Mouse (Mus musculus): ENCODE data around the gene 1700020D05Rik. TPM values are rescaled to one million over a fixed set of nuclear protein-coding genes. Genes with fewer than 3 reads are reported as not detected.
"Not testable (repeated sequence)": the region's sequence is repeated elsewhere in the genome, so short reads cannot be mapped to it uniquely, and the experiment has no call there.

1700020D05Rik gene
- polyA plus RNA-seq, 1 experiment from 2014 or later, result not detected

DNA sequence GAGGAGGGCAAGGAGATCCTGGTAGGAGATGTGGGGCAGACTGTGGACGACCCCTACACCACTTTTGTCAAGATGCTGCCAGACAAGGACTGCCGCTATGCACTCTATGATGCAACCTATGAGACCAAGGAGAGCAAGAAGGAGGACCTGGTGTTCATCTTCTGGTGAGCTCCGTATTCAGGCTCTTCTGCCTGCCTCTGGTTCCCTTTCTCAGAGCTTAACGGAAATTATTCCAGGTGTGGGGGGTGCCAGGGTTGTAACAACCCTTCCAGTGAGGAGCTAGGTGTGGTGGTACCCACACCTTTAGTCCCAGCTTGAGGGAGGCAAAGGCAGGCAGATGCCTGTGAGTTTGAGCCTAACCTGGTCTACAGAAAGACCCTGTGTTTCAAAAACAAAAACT lies 10.9 kb downstream of the 1700020D05Rik start:
- Histone ChIP-seq H3K4me1 (replicated peaks) (peaks cover 39% of the 10 kb centered on the region), H3K36me3 (peaks cover 55% of the 10 kb centered on the region), H3K27me3 (no peaks in the 10 kb centered on the region), H3K9me3 (no peaks in the 10 kb centered on the region), H3K4me2 (peak overlapping the region; percentile 87), H3K9ac (no peak overlapping the region), H3K4me3 (peak overlapping the region; percentile 99), H3K27ac (replicated peaks) (no peak overlapping the region)
- no peak for ATAC-seq (ENCODE audit: low read depth)
- 81% methylated on average over 4 of the region's 4 CpGs for WGBS

DNA sequence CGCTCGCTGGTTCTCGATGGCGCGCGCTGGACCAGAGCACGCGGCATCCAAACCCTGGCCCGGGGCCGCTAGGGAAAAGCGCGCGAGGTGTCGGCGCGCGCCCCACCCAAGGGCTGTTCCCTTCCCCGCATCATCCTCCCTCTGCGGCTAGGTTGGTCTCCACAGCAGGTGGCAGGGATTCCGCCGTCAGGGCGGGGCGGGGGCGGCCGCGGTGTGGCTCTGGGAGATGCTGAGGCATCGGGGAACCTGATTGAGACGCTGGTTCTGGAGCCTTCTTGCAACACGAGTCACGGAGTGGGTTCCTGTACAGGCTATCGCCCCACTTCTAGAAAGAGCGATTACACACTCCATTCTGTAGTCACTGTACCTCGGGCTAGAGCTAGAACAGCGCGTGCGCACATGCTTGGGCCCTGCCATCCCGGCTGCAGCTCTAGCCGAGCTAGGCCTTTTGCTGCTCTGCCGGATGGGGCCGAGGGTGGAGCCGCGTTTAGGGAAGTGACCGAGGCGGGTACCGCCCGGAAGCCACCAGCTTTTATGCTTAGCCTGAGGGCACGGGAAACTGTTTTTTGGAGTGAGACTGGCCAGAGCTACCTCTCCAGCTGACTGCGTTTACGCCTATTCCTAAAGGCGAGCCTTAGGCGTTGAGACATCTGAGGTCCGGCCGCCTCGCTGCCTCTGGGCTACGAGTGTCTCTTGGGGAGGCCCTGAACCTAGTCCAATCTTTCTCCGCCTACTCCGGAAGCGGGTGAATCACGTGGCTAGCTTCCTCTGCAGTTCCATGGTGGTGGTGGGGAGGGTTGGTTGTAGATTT lies 12.5 kb downstream of the 1700020D05Rik start:
- peak; percentile 29 for ATAC-seq (ENCODE audit: low read depth)
- under 1% methylated on average over 58 of the region's 59 CpGs for WGBS
- peak overlapping the region; percentile 87 for H3K4me2 ChIP-seq
- H3K27me3 ChIP-seq, result no peaks in the 10 kb centered on the region
- peaks cover 45% of the 10 kb centered on the region for H3K36me3 ChIP-seq
- peak overlapping the region; percentile 99 for H3K4me3 ChIP-seq
- H3K27ac ChIP-seq (replicated peaks), result peak overlapping the region; percentile 99
- H3K9me3 ChIP-seq, result no peaks in the 10 kb centered on the region
- peak overlapping the region; percentile 98 for H3K9ac ChIP-seq
- H3K4me1 ChIP-seq (replicated peaks), result peaks cover 55% of the 10 kb centered on the region

DNA sequence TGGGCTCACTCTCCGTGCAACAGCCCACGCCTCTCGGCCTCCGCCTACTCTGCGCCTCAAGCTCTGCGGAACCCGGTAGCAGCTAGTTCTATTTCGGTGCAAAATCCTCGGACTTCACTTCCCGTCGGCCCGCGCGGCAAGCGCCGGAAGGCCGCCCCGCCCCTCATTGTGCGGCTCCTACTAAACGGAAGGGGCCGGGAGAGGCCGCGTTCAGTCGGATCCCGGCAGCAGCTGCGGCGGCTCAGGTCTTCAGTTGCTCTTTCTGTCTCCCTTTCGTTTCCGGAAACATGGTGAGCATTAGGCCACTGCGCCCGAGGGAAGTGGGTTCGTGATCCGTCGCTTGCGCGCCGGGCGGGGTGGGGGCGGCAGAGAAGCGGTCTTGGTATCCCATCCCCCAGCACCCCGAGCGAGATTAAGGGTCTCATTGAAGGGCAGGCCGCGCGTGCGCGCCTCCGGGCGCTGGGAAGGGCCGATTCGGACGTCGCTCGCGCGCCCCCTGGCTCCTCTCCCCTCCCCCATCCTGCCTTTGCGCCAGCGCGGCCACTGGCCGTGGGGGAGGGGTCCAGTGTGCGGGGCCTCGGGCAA lies 13.2 kb downstream of the 1700020D05Rik start, which contains the start of gene Cfl1:
TSS of gene Cfl1 (plus strand) at position 143 of the 585 bp plus-strand sequence.
- Histone ChIP-seq H3K4me3 (peak within 1 kb of the TSS; percentile 99), H3K36me3 (peaks cover 45% of the 10 kb centered on the region), H3K27me3 (no peaks in the 10 kb centered on the region), H3K4me1 (replicated peaks) (peaks cover 56% of the 10 kb centered on the region), H3K4me2 (peak within 1 kb of the TSS; percentile 87), H3K9ac (peak within 1 kb of the TSS; percentile 98), H3K27ac (replicated peaks) (peak within 1 kb of the TSS; percentile 99), H3K9me3 (no peaks in the 10 kb centered on the region)
- under 1% methylated on average over 61 of the region's 62 CpGs for WGBS
- ATAC-seq (ENCODE audit: low read depth), result peak; percentile 68

DNA sequence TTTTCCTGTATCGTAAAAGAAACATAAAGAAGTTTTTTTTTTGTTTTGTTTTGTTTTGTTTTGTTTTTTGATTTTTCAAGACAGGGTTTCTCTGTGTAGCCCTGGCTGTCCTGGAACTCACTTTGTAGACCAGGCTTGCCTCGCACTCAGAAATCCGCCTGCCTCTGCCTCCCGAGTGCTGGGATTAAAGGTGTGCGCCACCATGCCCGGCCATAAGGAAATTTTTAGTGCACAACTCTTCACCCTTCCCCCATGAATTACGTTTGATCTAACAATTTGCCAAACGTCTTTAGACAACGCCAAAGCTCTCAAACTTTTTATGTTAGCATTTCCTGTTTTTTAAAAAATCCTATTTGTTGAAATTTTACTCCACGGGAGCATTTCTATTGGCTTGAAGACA lies 13.9 kb downstream of the 1700020D05Rik start:
- Histone ChIP-seq H3K4me2 (peak overlapping the region; percentile 87), H3K4me1 (replicated peaks) (peaks cover 56% of the 10 kb centered on the region), H3K36me3 (peaks cover 46% of the 10 kb centered on the region), H3K27ac (replicated peaks) (peak overlapping the region; percentile 99), H3K9ac (peak overlapping the region; percentile 98; the same call in 1 of the 2 replicates), H3K4me3 (peak overlapping the region; percentile 99)
- ATAC-seq (ENCODE audit: low read depth); H3K9me3 ChIP-seq; H3K27me3 ChIP-seq: not testable (repeated sequence)
- 57% methylated on average over 10 of the region's 10 CpGs for WGBS

DNA sequence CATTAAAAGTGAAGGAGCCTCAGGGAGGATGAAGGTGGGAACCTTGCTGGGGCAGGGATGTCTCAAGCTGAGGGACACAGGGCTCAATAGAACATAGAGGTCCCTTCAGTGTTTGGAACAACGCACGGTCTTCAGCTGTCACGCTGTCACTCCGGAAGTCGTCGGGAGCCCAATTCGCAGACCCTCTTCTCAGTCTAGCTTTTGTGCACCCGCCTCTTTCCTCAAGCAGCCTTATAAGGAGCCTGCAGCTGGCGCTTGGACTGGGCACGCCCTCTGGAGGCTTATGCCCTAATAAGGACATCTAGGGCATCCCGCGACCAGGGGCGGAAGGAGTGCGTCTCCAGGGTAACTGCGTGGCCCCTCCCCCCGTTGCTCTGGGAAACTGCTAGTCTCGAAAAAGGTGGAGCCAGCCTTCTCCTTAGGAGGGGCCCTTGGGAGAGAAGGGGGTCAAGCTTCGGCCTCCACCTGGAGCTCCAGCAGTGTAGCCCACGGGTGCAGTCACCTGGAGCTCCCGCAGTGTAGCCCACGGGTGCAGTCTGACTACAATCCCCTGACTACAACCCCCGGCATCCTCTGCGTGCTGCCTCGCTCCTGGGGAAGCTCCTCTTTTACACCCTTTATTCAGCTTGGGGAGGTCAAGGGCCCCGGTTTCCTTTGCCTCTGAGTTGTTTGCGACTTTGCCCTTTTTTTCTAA lies 14.6 kb downstream of the 1700020D05Rik start:
- Histone ChIP-seq H3K4me2 (peak overlapping the region; percentile 87), H3K9ac (peak overlapping the region; percentile 77), H3K36me3 (peaks cover 46% of the 10 kb centered on the region), H3K27me3 (no peaks in the 10 kb centered on the region), H3K9me3 (no peaks in the 10 kb centered on the region), H3K4me1 (replicated peaks) (peaks cover 54% of the 10 kb centered on the region), H3K27ac (replicated peaks) (peak overlapping the region; percentile 99), H3K4me3 (peak overlapping the region; percentile 55)
- under 1% methylated on average over 26 of the region's 26 CpGs for WGBS
- ATAC-seq (ENCODE audit: low read depth), result peak; percentile 79

DNA sequence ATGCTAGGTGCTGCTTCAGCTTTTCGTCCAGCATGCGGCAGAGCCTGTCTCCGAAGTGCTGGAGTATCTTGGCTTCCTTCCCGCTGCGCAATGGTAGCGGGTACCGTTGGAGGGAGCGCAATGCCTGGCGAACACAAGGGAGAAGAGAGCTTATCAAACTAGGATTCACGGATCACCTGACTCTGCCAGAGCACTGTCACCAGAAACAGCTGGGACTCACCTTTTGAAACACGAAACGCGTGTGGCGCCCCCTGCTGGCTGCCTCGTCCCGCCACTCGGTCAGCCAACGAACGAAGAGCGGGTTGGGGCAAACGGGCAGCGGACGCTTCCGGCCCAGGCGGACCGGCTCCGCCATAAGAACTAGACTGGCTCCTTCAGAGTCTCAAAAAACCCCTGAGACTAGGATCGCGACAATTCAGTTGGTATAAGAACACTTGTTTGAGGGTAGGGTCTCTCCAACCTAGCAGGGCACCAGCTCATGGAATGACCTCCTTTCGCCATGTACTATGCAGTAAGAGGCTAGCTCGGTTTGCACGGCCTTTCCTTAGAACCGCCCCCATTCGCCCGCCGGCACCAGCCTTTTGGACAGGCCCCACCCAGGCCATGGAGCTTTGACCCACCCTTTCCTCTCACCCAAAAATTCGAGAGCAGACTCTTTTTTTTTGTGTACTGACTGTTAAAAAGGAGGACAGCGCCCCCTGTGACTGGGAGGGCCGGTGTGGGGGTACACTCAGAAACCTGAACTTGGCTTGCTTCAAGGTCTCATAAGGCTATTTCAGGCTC lies 15.6 kb downstream of the 1700020D05Rik start, which contains the start of gene Mus81:
TSS of gene Mus81 (minus strand) at position 635 of the 783 bp plus-strand sequence.
- peak within 1 kb of the TSS; percentile 55 for H3K4me3 ChIP-seq
- peak within 1 kb of the TSS; percentile 87 for H3K4me2 ChIP-seq
- no peaks in the 10 kb centered on the region for H3K9me3 ChIP-seq
- peak; percentile 50 for ATAC-seq (ENCODE audit: low read depth)
- peak within 1 kb of the TSS; percentile 99 for H3K27ac ChIP-seq (replicated peaks)
- peaks cover 49% of the 10 kb centered on the region for H3K4me1 ChIP-seq (replicated peaks)
- H3K9ac ChIP-seq, result peak within 1 kb of the TSS; percentile 77
- H3K27me3 ChIP-seq, result no peaks in the 10 kb centered on the region
- H3K36me3 ChIP-seq, result peaks cover 46% of the 10 kb centered on the region
- WGBS, result under 1% methylated on average over 39 of the region's 39 CpGs

DNA sequence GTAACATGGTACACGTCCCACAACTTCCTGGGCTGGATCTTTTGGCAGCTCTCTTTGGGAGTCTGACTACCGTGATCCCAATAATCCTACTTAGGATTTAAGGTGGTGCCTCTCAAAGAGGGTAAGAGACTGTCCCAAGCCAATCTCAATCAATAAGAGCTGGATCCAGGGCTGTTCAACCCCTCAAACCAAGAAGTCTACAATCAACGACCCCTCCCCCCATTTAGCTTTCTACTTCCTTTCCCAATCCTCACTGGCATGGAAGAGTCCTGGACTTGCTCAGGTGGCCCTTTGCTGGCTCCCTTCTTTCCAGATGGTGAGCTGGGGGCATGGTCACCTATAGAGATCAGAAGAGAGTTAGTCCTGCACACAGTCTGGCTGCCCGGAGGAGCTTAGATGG lies 16.8 kb downstream of the 1700020D05Rik start:
- Histone ChIP-seq H3K9me3 (no peaks in the 10 kb centered on the region), H3K36me3 (peaks cover 48% of the 10 kb centered on the region), H3K4me1 (replicated peaks) (peaks cover 37% of the 10 kb centered on the region), H3K27ac (replicated peaks) (no peak overlapping the region), H3K27me3 (no peaks in the 10 kb centered on the region), H3K9ac (peak overlapping the region; percentile 77; the same call in 1 of the 2 replicates), H3K4me3 (peak overlapping the region; percentile 55; the same call in 1 of the 2 replicates), H3K4me2 (peak overlapping the region; percentile 87)
- WGBS, result 94% methylated on average over 4 of the region's 4 CpGs
- ATAC-seq (ENCODE audit: low read depth), result no peak

DNA sequence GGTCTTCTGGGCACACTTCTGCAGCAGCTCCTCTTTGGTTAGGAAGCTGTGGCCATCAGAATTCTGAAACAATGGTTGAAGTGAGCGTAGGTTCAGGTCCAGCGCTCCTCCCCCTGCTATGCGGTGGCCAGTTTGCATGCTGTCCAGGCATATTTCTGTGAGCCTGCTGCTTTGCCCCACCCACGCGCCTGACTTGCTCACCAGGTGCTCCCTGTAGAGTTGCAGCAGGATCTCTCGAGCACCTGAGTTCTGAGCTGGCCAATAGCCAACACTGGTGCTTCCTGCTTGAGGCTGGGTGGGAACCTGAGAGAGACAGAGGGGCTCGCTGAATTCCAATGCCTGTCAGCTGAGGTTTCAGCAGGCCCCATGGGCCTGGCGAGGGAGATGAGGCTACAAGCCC lies 17.3 kb downstream of the 1700020D05Rik start:
- H3K36me3 ChIP-seq, result peaks cover 53% of the 10 kb centered on the region
- WGBS, result 91% methylated on average over 8 of the region's 8 CpGs

DNA sequence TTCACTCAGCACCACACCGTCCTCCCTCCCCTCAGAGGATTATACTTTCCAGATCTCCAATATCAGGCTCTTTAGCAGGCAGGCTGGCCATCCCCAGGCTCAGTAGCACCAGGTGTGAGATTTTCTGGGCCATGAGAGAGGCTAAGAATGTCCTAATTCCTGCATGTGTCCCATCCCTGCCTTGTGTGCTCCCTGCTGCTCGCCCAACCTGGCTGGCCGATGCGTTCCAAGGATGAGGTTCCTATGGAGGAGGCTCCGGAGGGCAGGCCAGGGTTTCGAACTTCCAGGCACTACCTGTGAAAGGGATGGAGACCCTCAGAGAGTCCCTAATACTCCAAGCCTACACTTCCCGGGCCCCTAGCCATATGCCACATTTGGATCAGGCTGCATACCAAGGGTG lies 17.8 kb downstream of the 1700020D05Rik start:
- no peak overlapping the region for H3K4me2 ChIP-seq
- peaks cover 58% of the 10 kb centered on the region for H3K36me3 ChIP-seq
- WGBS, result 94% methylated on average over 7 of the region's 7 CpGs
- H3K9ac ChIP-seq, result no peak overlapping the region
- ATAC-seq (ENCODE audit: low read depth), result no peak
- H3K9me3 ChIP-seq, result no peaks in the 10 kb centered on the region
- peaks cover 35% of the 10 kb centered on the region for H3K4me1 ChIP-seq (replicated peaks)
- no peak overlapping the region for H3K4me3 ChIP-seq
- no peak overlapping the region for H3K27ac ChIP-seq (replicated peaks)
- H3K27me3 ChIP-seq, result no peaks in the 10 kb centered on the region

More for the DNA sequence above, 17.3 kb downstream of the 1700020D05Rik start:
- Histone ChIP-seq H3K27me3 (no peaks in the 10 kb centered on the region), H3K4me2 (no peak overlapping the region), H3K4me3 (no peak overlapping the region), H3K9me3 (no peaks in the 10 kb centered on the region), H3K4me1 (replicated peaks) (peaks cover 35% of the 10 kb centered on the region), H3K9ac (no peak overlapping the region), H3K27ac (replicated peaks) (no peak overlapping the region)
- no peak for ATAC-seq (ENCODE audit: low read depth)

DNA sequence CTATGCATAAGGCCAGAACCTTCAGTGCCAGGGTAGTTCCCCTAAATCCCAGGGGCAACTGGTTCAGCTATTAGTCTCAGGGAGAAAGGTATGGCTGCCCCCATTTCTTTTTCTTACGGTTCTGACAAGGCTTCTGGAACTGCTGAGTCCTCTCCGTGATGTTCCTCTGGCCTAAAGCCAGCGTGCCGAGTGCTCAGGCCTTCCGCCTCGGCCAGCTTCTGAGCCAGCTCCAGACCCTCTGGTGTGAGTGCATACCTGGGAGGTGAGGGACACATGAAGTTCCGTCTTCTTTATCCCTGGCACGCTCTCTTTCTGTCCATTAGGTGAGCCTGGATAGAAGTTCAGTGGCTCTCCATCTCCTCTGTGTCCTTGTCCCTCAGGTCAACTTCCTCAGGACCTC lies 18.2 kb downstream of the 1700020D05Rik start:
- no peak for ATAC-seq (ENCODE audit: low read depth)
- H3K4me1 ChIP-seq (replicated peaks), result peaks cover 35% of the 10 kb centered on the region
- peaks cover 62% of the 10 kb centered on the region for H3K36me3 ChIP-seq
- no peaks in the 10 kb centered on the region for H3K9me3 ChIP-seq
- no peaks in the 10 kb centered on the region for H3K27me3 ChIP-seq
- H3K4me2 ChIP-seq, result no peak overlapping the region
- WGBS, result 96% methylated on average over 8 of the region's 8 CpGs
- 0 out of 2 replicates have a peak overlapping the region, but pooled peaks have one; percentile 1 for H3K9ac ChIP-seq
- no peak overlapping the region for H3K27ac ChIP-seq (replicated peaks)
- no peak overlapping the region for H3K4me3 ChIP-seq

DNA sequence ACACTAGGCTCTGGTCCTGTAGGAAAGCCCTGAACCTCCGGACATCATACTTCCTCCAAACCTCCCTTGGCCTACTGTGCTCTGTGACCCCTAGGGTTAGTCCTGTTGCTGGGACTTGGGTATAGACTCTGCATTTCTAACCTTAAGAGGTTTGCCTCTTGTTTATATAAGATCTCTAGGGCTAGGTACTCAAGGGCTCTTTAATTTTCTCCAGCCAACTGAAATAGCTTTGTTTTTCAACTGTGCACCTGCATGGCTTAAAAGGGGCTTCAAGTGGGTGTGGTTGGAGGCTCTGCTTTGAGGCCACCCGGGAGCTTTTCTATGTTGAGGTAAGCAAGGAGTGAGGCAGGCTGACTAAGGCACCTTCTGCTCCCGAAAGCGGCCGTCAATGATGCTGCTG lies 19.1 kb downstream of the 1700020D05Rik start:
- no peaks in the 10 kb centered on the region for H3K27me3 ChIP-seq
- H3K4me3 ChIP-seq, result no peak overlapping the region
- ATAC-seq (ENCODE audit: low read depth), result no peak
- 0 out of 2 replicates have a peak overlapping the region, but pooled peaks have one; percentile 38 for H3K9ac ChIP-seq
- no peak overlapping the region for H3K27ac ChIP-seq (replicated peaks)
- peaks cover 69% of the 10 kb centered on the region for H3K36me3 ChIP-seq
- 92% methylated on average over 5 of the region's 5 CpGs for WGBS
- H3K4me2 ChIP-seq, result no peak overlapping the region
- H3K9me3 ChIP-seq, result no peaks in the 10 kb centered on the region
- H3K4me1 ChIP-seq (replicated peaks), result peaks cover 29% of the 10 kb centered on the region

Data from neural tube, embryonic 13.5 days (tissue).